Mouse (Mus musculus) adrenal gland, adult 2 months (tissue): ENCODE results near the gene 2900026A02Rik. TPM values are rescaled to one million over a fixed set of nuclear protein-coding genes. Genes with fewer than 3 reads are reported as not detected.

Experiments used
- DNase-seq: peaks from one replicate; pipeline ENCODE4 v3.0.0; 2021
- polyA plus RNA-seq: library from polyadenylated mRNA; depleted of rRNA; stranded (reverse); fragments of >200 nt; gene quantifications from 2 replicates; pipeline ENCODE4 v1.2.3, GENCODE M21; 2012
- total RNA-seq, 2 experiments: library from RNA; stranded (reverse); gene quantifications; 2 replicates each; pipeline ENCODE4 v1.2.3; 2021

The 2900026A02Rik gene
- total and polyA plus RNA-seq, 3 experiments = 11.0 to 17.8 (median 11.5) TPM

- DNase-seq = no peak
Measured at GRCm38 (mm10) chr5:113097551-113097950, 123.5 kb downstream of the 2900026A02Rik start.

DNA sequence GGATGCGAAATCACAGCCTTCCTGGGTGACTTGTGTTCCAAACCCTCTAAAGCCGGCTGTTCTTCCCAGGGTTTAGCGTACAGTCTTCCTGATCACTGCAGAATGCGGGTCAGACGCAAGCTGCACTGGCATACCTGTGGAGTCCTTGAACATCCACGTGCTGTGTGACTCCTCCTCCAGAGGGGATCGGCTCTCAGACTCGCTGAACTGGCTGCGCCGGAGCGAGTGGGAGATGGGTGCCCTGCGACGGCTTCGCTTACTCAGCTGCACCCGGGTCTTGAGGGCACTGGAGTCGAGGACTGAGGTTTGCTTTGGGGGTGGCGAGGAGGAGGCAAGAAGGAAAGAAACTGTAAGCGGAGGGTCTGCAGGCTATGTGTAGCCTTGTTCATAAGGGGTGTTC is 125.6 kb downstream of the 2900026A02Rik start:
- DNase-seq = no peak

- no peak for DNase-seq
Measured at GRCm38 (mm10) chr5:113092406-113092805, 128.6 kb downstream of the 2900026A02Rik start.

DNA sequence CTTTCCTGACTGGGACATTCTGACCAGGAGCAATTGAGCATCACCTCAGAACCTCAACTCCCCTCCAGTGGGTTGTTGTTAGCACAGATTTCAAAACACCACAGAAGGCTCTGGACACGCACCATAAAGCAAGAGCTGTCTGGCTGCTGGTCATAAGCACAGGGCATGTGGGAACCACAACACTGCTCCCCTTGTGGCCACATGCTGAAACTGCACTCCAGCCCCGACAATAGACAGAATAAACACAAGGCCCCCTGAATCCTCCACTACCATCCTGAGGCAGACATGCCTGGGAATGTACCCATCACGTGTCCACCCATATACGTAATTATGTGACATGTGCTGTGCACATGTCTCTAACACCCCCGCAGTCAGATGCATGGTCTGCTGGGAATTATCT is 129.9 kb downstream of the 2900026A02Rik start:
- DNase-seq = no peak

- DNase-seq = no peak
Measured at GRCm38 (mm10) chr5:113090750-113091149, 130.3 kb downstream of the 2900026A02Rik start.

- no peak for DNase-seq
Measured at GRCm38 (mm10) chr5:113090077-113090690, 130.9 kb downstream of the 2900026A02Rik start.

DNA sequence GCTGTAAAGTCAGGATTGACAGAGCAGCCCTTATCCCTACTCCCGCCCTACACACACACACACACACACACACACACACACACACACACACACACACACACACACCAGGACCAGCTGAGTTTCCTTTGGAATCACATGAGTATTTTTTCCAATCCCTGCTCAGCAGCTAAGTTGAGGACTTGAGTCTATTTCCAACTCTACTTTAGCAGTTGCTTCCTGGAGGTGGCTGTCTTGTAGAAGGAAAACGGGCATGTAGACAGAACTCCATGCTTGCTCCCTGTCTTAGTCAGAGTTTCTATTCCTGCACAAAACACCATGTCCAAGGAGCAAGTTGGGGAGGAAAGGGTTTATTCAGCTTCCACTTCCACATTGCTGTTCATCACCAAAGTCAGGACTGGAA is 133.6 kb downstream of the 2900026A02Rik start:
- no peak for DNase-seq

GRCm38 (mm10) chr5:113086990-113087389 is 134.0 kb downstream of the 2900026A02Rik start:
- no peak for DNase-seq

- DNase-seq = no peak
Measured at GRCm38 (mm10) chr5:113086439-113086838, 134.6 kb downstream of the 2900026A02Rik start.

DNA sequence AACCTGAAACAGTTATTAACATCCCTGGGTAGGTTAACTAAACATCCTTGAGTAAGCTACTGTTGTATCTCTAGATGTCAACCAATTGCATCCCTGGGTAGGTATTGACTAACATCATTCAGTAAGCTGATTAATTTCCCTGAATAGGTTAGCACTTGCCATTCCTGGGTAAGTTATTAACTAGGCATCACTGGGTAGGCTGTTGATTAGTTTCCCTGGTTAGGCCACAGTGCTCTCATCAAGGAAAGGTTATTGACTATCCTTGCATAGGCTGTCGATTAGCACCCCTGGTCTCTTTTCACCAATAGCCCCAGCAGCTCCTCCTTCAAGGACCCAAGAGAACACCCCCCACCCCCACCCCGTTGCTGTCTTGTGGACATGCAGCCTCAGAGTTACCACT is 135.1 kb downstream of the 2900026A02Rik start:
- DNase-seq = no peak

DNA sequence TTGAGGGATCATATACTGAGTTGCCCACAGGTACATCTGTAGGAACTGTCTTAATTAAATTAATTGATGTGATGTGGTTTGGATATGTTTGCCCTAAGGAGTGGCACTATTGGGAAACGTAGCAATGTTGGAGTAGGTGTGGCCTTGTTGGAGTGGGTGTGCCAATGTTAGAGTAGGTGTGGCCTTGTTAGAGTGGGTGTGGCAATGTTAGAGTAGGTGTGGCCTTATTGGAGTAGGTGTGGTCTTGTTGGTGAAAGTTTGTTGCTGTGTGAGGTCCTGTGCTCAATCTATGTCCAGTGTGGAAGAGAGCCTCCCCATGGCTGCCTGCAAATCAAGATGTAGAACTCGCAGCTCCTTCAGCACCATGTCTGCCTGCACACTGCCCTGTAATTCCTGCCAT is 136.7 kb downstream of the 2900026A02Rik start:
- DNase-seq = no peak

DNA sequence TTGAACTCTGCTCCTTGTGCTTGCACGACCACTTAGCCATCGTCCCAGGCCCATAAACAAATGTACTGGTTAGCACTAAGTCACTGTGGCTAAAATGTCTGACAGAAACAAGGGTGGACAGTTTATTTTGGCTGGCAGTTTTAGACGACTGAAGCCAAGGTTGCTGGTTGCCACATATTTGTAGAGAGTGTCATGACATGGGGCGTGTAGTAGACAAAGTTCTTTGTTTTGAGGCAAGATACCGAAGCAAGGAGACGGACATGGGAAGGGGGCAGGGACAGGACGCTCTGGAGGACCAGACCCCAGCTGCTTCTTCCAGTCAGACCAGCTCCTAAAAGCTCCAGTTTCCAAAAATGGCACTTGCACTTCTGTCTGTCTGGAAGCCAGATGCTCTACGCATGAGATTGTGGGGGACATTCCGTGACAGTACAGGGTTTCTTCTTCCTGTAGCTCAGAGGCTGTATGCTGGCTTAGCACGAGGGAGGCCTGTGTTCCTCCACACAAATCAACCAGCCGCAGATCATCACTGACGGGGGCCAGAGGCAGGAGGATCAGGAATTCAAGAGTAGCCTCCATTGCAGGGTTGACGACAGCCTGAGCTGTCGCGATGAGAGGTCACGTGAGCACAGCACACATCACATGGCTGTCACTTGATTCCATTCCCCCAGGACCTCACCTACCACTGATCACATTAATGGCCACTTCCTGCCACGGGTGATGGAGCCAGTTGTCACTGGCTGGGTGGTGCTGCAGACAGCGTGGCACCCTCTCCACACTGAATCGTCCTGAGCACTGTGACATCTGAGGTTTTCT is 138.5 kb downstream of the 2900026A02Rik start:
- peak; percentile 24 for DNase-seq

GRCm38 (mm10) chr5:113081439-113081838 is 139.6 kb downstream of the 2900026A02Rik start, which contains the start of gene Crybb3:
Gene Crybb3, minus strand, starts transcription at chr5:113081584.
- DNase-seq = peak; percentile 41

GRCm38 (mm10) chr5:113081020-113081419 is 140.0 kb downstream of the 2900026A02Rik start:
- no peak for DNase-seq

DNA sequence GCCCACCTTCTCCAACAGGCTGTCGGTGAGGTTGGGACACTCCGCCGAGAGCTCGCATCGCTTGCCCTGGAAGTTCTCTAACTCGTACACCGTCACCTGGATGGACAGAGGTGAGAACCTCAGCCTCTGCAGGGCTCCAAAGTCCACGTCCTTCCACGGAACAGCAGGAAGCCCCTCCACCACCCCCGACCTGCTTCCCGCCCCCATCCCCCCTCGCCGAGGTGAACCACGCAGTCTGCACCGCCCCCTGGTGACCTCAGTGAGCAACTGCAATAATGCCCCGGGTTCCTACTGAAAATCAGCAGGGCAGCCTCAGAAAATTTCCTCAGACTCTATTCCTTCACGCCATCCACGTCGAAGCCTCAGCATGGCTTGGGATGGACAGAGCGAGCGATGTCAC is 141.3 kb downstream of the 2900026A02Rik start:
- DNase-seq = no peak

DNA sequence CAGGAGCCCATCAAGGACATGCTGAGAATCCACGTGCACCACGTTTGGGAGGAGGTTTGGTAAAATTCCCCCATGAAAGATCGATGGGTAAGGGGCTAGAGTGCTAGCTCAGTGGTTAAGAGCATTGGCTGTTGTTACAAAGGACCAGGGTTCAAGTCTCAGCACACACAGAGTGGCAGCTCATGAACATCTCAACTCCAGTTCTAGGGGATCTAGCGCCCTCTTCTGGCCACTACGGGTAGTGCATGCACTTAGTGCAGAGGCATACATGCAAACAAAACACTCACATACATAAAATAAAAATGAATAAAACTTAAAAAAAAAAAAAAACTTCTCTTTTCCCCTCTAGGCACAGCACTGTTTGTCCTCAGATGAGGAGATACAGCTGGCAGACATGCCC is 142.3 kb downstream of the 2900026A02Rik start:
- DNase-seq = no peak

DNA sequence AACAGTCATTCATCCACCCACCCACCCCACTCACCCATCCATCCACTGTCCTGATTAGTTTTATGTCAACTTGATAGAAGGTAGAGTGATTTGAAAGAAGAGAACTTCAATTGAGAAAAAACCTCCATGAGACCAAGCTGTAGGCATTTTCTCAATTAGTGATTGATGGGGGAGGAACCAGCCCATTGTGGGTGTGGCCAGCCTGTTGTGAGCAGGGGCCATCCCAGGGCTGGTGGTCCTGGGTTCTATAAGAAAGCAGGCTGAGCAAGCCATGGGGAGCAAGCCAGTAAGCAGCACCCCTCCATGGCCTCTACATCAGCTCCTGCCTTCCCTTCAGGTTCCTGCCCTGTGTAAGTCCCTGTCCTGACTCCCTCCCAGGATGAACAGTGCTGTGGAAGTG is 151.0 kb downstream of the 2900026A02Rik start, which contains the start of gene Crybb2:
TSS of gene Crybb2 (minus strand) at position 101 of the 400 bp plus-strand sequence.
- DNase-seq = no peak

DNA sequence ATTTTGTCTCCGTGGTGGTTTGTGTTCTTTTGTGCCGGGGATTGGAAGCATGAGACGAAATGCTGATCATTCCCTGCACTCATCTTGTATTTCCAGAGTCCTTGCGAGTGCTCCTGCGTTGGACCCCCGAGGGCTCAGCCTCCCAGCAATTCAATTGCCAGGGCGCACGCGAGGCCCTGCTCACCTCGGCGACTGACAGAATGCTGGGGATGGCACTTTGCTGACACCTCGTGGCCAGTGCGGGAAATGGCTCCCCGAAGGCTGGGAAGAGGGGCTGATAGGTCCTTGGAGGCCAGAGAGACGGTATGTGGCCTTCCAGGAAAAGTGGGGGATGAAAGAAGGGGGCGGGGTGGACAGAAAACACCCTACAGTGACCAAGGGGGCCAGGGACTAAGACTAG is 166.7 kb downstream of the 2900026A02Rik start:
- DNase-seq = peak; percentile 80

DNA sequence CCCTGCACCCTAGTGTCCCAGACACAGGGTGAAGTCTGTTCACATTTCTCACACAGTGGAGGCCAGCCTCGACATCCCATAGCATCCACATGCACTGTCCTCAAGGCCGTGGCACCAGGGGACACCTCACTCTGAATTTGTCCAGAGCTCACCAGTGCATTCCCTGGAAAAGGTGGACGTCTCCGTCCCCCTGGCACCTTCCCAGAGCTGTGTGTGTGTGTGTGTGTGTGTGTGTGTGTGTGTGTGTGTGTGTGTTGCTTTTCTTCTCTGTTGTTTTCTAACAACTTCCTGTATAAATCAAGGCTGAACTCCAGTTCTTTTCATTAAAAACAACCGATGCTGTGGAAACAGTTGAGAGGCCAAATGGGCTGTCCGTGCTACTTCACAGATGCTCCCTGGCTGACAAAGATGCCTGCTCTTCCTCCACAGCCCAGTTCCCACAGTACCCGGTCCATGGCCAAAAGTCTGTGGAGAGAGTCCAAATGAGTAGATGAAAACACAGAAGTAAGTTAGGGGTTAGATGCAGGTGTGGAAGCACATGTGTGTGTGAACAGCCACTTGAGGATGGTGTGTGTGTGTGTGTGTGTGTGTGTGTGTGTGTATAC is 170.4 kb downstream of the 2900026A02Rik start:
- no peak for DNase-seq

GRCm38 (mm10) chr5:113049876-113050275 is 171.2 kb downstream of the 2900026A02Rik start:
- DNase-seq = no peak

- DNase-seq = no peak
Measured at GRCm38 (mm10) chr5:113045511-113046273, 175.3 kb downstream of the 2900026A02Rik start.

DNA sequence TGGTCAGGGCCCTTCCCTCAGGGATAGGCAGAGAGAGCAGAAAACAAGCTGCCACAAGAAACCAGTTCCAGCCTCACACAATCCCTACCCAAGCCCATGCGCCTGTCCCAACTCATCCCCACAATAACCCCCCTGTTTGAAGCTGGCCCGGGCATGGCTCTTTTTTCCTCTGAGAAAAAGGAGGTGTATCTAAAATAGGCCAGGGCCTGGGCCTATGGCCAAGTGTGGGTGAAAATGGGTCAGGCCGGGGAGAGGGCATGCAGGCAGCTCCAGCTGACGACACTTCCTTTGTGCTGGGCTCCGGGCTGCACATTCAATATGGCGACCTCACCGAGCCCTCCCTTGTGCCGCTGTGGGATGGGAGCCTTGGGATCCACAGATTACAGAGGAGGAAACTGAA is 177.5 kb downstream of the 2900026A02Rik start:
- DNase-seq = peak; percentile 67
